Mouse (Mus musculus): ENCODE data around the gene Nf1. TPM values are rescaled to one million over a fixed set of nuclear protein-coding genes. Genes with fewer than 3 reads are reported as not detected.

Gene Nf1
- polyA plus RNA-seq, 1 experiment from 2014 or later = 8.0 TPM

GRCm38 (mm10) chr11:79533311-79533710 lies 193.8 kb downstream of the Nf1 start:
- Histone ChIP-seq H3K4me3 (replicated peaks) (no peak overlapping the region), H3K27ac (no peak overlapping the region), H3K4me2 (replicated peaks) (no peak overlapping the region), H3K4me1 (replicated peaks) (peaks cover 11% of the 10 kb centered on the region), H3K27me3 (no peaks in the 10 kb centered on the region), H3K36me3 (peaks cover 24% of the 10 kb centered on the region), H3K9me3 (no peaks in the 10 kb centered on the region), H3K9ac (replicated peaks) (no peak overlapping the region)
- WGBS = 77% methylated on average over 6 of the region's 6 CpGs
- no peak for ATAC-seq

DNA sequence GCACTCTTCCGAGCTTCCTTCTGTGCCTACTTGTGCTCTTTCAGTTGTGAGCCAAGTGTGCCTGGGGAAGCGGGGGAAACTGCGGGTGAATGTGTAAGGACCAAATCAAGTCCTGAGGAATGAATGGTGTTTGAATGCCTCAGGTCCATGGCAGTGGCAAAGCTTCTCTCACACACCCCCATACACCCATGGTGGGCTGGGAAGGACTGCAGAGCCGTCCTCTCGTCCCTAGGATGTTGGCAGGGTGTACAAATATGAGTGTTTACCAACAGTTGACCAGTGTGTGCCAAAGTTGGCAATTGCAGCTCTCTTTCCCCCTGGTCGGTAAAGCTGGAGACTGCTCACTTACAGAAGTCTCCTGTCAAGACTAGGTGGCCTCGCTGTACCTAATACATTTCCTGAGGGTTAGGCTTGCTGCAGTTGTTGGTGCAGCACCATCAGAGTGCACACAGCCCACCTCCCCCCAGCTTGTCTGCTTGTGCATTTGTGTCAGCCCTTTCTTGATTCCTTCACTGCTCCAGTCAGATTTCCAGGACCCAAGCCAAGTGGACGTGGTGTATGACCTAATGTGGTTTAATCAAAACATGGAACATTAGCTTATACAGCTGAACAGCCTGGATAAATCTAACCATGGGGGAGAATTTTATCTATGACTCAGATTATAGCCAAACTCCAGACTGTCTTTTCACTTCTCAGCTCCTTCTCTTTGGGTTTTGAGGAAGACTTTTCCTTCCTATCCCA lies 194.6 kb downstream of the Nf1 start:
- peaks cover 24% of the 10 kb centered on the region for H3K36me3 ChIP-seq
- H3K27ac ChIP-seq = no peak overlapping the region
- no peak overlapping the region for H3K4me2 ChIP-seq (replicated peaks)
- H3K4me3 ChIP-seq (replicated peaks) = no peak overlapping the region
- ATAC-seq = no peak
- whole genome bisulfite sequencing = 85% methylated on average over 8 of the region's 8 CpGs
- H3K9ac ChIP-seq (replicated peaks) = no peak overlapping the region
- H3K27me3 ChIP-seq = no peaks in the 10 kb centered on the region
- peaks cover 11% of the 10 kb centered on the region for H3K4me1 ChIP-seq (replicated peaks)
- H3K9me3 ChIP-seq = no peaks in the 10 kb centered on the region

DNA sequence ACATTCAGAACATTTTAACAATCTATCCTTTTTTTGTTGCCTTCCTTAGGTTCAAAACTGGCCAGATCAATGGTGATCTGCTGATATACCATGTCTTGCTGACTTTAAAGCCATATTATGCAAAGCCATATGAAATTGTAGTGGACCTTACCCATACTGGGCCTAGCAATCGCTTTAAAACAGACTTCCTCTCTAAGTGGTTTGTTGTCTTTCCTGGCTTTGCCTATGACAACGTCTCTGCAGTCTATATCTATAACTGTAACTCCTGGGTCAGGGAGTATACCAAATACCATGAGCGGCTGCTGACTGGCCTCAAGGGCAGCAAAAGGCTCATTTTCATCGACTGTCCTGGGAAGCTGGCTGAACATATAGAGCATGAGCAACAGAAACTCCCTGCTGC lies 196.1 kb downstream of the Nf1 start:
- WGBS = 93% methylated on average over 4 of the region's 4 CpGs
- H3K4me2 ChIP-seq (replicated peaks) = no peak overlapping the region
- no peak overlapping the region for H3K27ac ChIP-seq
- peaks cover 32% of the 10 kb centered on the region for H3K36me3 ChIP-seq
- ATAC-seq = no peak
- H3K4me1 ChIP-seq (replicated peaks) = peaks cover 11% of the 10 kb centered on the region
- no peaks in the 10 kb centered on the region for H3K9me3 ChIP-seq
- no peak overlapping the region for H3K4me3 ChIP-seq (replicated peaks)
- no peak overlapping the region for H3K9ac ChIP-seq (replicated peaks)
- H3K27me3 ChIP-seq = no peaks in the 10 kb centered on the region

DNA sequence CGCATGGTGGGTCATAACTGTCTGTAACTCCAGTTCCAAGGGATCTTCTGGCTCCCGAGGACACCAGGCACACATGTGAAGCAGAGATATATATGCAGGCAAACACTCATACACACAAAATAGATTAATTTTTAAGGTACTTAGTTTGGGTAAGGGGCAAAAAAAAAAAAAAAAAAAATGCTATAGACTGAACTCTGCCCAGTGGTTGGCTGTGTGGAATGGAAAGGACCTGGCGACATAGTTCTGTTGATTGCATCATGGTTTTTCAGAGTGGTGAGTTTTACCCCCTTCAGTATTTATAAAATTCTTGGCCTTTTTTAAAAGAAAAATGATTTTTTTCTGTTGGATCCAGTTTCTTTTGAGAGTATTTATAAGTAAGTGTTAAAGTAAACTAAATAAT lies 196.8 kb downstream of the Nf1 start:
- ATAC-seq = no peak
- Histone ChIP-seq H3K27me3 (no peaks in the 10 kb centered on the region), H3K9me3 (no peaks in the 10 kb centered on the region), H3K4me1 (replicated peaks) (peaks cover 11% of the 10 kb centered on the region), H3K4me2 (replicated peaks) (no peak overlapping the region), H3K36me3 (peaks cover 35% of the 10 kb centered on the region), H3K4me3 (replicated peaks) (no peak overlapping the region), H3K27ac (no peak overlapping the region), H3K9ac (replicated peaks) (no peak overlapping the region)
- 95% methylated on average over 3 of the region's 3 CpGs for WGBS

DNA sequence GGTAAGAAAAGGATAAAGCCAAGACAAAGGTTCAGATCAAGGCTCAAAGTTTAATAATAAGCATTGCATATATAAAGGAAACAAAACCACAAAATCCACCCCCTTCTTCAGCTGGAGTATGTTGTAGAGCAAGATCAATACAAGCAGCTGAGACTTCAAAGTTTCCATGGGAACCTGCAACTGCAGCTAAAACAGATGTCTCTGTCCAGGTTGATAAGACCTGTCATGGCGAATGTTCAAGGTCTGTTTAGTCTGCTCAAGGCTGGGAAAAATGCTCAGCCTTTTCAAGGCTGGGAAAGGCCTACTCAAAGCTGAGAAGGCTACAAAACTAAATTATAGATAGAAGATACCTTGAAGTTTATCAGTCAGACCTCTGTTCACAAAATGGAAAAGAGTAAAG lies 213.1 kb downstream of the Nf1 start:
- no peak overlapping the region for H3K4me3 ChIP-seq (replicated peaks)
- no peaks in the 10 kb centered on the region for H3K9me3 ChIP-seq
- no peak overlapping the region for H3K27ac ChIP-seq
- WGBS = 82% methylated on average over 1 of the region's 1 CpGs
- H3K4me1 ChIP-seq (replicated peaks) = no peaks in the 10 kb centered on the region
- no peak overlapping the region for H3K9ac ChIP-seq (replicated peaks)
- no peak for ATAC-seq
- H3K4me2 ChIP-seq (replicated peaks) = no peak overlapping the region
- H3K36me3 ChIP-seq = peaks cover 80% of the 10 kb centered on the region
- H3K27me3 ChIP-seq = no peaks in the 10 kb centered on the region

- H3K4me2 ChIP-seq (replicated peaks) = no peak overlapping the region
- no peaks in the 10 kb centered on the region for H3K9me3 ChIP-seq
- H3K36me3 ChIP-seq = peaks cover 76% of the 10 kb centered on the region
- H3K9ac ChIP-seq (replicated peaks) = no peak overlapping the region
- no peaks in the 10 kb centered on the region for H3K27me3 ChIP-seq
- no peaks in the 10 kb centered on the region for H3K4me1 ChIP-seq (replicated peaks)
- no peak for ATAC-seq
- no peak overlapping the region for H3K27ac ChIP-seq
- WGBS = 93% methylated on average over 4 of the region's 4 CpGs
- no peak overlapping the region for H3K4me3 ChIP-seq (replicated peaks)
Measured at GRCm38 (mm10) chr11:79560536-79560935, 221.0 kb downstream of the Nf1 start.

DNA sequence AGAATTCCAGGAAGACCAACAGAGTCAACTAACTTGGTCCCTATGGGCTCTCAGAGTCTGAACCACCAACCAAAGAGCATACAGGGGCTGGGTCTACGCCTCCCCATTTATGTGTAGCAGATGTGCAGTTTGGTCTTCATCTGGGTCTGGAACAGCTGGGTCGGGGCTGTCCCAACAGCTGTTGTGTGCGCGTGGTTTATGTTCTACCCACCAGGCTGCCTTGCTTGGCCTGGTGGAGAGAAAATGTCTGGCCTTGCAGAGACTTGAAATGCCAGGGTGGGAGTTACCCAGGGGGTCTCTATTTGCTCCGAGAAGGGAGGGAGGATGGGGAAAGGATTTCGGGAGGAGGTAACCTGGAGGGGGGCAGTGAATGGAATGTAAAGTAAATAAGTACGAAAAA lies 224.0 kb downstream of the Nf1 start:
- H3K27ac ChIP-seq = no peak overlapping the region
- H3K27me3 ChIP-seq = no peaks in the 10 kb centered on the region
- WGBS = 92% methylated on average over 7 of the region's 7 CpGs
- peaks cover 74% of the 10 kb centered on the region for H3K36me3 ChIP-seq
- H3K4me3 ChIP-seq (replicated peaks) = no peak overlapping the region
- H3K4me2 ChIP-seq (replicated peaks) = no peak overlapping the region
- H3K9me3 ChIP-seq = no peaks in the 10 kb centered on the region
- no peaks in the 10 kb centered on the region for H3K4me1 ChIP-seq (replicated peaks)
- no peak overlapping the region for H3K9ac ChIP-seq (replicated peaks)
- no peak for ATAC-seq

- Histone ChIP-seq H3K27ac (no peak overlapping the region), H3K4me1 (replicated peaks) (no peaks in the 10 kb centered on the region), H3K27me3 (no peaks in the 10 kb centered on the region), H3K36me3 (peaks cover 74% of the 10 kb centered on the region), H3K4me3 (replicated peaks) (no peak overlapping the region), H3K4me2 (replicated peaks) (no peak overlapping the region), H3K9ac (replicated peaks) (no peak overlapping the region), H3K9me3 (no peaks in the 10 kb centered on the region)
- WGBS = 53% methylated on average over 1 of the region's 1 CpGs
- no peak for ATAC-seq
Measured at GRCm38 (mm10) chr11:79566947-79567346, 227.5 kb downstream of the Nf1 start.

DNA sequence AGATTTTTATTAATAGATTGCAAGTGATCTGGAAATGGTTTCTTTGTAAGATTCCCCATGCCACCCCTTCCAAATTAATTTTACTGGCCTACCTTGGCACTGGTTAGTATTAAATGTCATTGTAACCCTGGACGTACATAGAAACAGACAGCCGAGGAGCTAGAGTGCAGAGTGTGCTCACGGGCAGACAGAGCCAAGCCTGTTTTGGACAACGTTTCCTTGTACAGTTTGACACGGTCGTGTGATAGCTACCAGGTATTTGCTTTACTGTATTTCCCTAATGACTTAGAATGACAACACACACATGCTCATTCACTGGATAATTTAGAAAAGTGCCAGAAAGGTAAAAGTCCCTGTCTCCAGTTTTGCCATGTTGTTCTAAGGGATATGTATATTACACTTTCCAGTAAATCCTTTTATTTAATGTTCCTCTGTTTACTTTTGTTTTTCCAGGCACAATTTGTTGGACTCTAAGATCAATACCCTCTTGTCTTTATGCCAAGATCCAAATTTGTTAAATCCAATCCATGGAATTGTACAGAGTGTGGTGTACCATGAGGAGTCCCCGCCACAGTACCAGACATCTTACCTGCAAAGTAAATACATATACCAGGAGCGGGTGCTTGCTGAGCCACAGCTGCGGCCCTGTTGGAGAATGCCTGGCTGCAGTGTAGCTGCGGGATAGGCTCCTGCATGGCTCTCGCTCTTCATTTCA lies 228.9 kb downstream of the Nf1 start:
- Histone ChIP-seq H3K4me3 (replicated peaks) (no peak overlapping the region), H3K27me3 (no peaks in the 10 kb centered on the region), H3K4me1 (replicated peaks) (no peaks in the 10 kb centered on the region), H3K9me3 (no peaks in the 10 kb centered on the region), H3K27ac (no peak overlapping the region), H3K36me3 (peaks cover 71% of the 10 kb centered on the region), H3K9ac (replicated peaks) (no peak overlapping the region), H3K4me2 (replicated peaks) (no peak overlapping the region)
- ATAC-seq = no peak
- WGBS = 92% methylated on average over 11 of the region's 11 CpGs

DNA sequence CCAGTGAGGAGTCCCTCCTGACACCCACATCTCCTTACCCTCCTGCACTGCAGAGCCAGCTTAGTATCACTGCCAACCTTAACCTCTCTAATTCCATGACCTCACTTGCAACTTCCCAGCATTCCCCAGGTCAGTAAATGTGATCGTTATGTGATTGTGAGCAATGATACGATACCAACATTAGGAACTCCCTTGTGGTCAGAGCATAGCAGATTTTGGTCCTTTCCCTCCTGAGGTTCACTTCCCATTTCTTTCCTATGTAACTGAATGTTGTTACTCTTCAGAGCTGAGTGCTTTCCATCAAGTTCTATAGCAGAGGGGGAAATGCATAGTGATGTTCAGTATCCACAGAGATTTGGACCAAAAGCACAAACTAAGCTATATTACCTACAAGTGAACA lies 230.8 kb downstream of the Nf1 start:
- Histone ChIP-seq H3K4me2 (replicated peaks) (no peak overlapping the region), H3K9ac (replicated peaks) (no peak overlapping the region), H3K27me3 (no peaks in the 10 kb centered on the region), H3K27ac (no peak overlapping the region), H3K36me3 (peaks cover 77% of the 10 kb centered on the region), H3K9me3 (no peaks in the 10 kb centered on the region), H3K4me1 (replicated peaks) (no peaks in the 10 kb centered on the region), H3K4me3 (replicated peaks) (no peak overlapping the region)
- no peak for ATAC-seq
- 95% methylated on average over 2 of the region's 2 CpGs for WGBS

DNA sequence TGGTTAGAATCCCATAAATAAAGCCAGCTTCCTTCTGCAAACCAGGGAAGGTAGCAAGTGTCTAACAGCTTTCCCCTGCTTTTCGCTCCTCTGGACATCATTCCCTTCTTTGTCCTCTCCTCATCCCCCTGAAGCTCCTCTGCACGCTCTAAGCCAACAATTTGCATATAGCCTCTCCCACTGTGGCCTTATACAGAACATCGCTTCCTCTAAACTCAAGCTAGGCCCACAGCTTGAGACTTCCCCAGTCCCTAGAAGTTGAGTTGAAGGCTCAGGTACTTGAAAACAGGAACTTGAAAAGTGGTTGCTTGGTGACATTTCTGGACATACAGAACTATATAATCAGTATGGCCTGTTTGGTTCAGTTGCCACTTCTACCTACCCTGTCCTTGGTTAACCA lies 234.3 kb downstream of the Nf1 start:
- Histone ChIP-seq H3K9me3 (no peaks in the 10 kb centered on the region), H3K4me3 (replicated peaks) (no peak overlapping the region), H3K4me1 (replicated peaks) (no peaks in the 10 kb centered on the region), H3K9ac (replicated peaks) (no peak overlapping the region), H3K27ac (no peak overlapping the region), H3K36me3 (peaks cover 70% of the 10 kb centered on the region), H3K4me2 (replicated peaks) (no peak overlapping the region), H3K27me3 (no peaks in the 10 kb centered on the region)
- 63% methylated on average over 3 of the region's 3 CpGs for WGBS
- ATAC-seq = no peak

- 93% methylated on average over 14 of the region's 14 CpGs for WGBS
- Histone ChIP-seq H3K9ac (replicated peaks) (no peak overlapping the region), H3K36me3 (peaks cover 64% of the 10 kb centered on the region), H3K4me3 (replicated peaks) (no peak overlapping the region), H3K9me3 (no peaks in the 10 kb centered on the region), H3K4me2 (replicated peaks) (no peak overlapping the region), H3K4me1 (replicated peaks) (no peaks in the 10 kb centered on the region), H3K27ac (no peak overlapping the region), H3K27me3 (no peaks in the 10 kb centered on the region)
- ATAC-seq = no peak
Measured at GRCm38 (mm10) chr11:79575383-79576073, 236.0 kb downstream of the Nf1 start.

Measured in midbrain, embryonic 13.5 days (tissue).